Mouse (Mus musculus): ENCODE measurements around the gene Swt1. TPM values are rescaled to one million over a fixed set of nuclear protein-coding genes. Genes with fewer than 3 reads are reported as not detected.

Gene Swt1
- polyA plus RNA-seq, 1 experiment = 0.78 TPM

DNA sequence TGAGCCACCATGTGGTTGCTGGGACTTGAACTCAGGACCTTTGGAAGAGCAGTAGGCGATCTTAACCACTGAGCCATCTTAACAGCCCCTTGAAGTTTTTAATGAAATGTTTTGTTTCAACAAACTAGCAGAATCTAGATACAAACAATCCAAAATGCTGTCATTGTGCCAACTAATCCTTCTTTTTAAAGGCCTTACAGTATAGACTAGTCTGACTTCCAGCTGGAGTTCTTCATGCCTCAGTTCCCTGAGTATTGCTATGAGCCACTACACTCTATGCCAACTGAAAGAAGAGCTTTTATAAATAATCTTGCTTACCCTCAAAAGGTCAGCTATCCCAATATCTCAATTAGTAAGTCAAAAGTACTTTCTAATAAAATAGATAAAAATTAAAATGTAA, 55.4 kb downstream of the Swt1 start:
- TF ChIP-seq GATA1 (IDR thresholded peaks at IDR 0.05; ENCODE audit: low read length) = no peak

DNA sequence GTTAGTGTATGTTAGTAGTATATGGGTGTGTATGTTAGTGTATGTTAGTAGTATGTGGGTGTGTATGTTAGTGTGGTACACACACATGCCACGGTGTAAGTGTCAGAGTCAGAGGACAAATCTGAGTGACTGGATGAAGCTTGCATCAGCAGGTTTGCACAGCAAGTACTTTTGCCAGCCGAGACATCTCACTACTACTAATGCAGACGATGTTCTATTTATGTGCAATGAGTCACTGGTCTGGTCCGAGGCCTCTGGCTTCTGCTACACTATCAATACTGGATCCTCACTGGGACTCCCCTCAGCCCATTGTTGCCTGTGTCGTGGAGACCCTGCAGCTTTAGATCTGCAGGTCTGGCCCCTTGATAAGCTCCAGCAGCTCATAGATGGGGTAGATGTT, 56.7 kb downstream of the Swt1 start:
- TF ChIP-seq GATA1 (IDR thresholded peaks at IDR 0.05; ENCODE audit: low read length) = no peak

GRCm38 (mm10) chr1:151370573-151370972, 57.7 kb downstream of the Swt1 start:
- TF ChIP-seq GATA1 (IDR thresholded peaks at IDR 0.05; ENCODE audit: low read length) = no peak

- TF ChIP-seq GATA1 (IDR thresholded peaks at IDR 0.05; ENCODE audit: low read length) = no peak
These were observed 59.8 kb downstream of the Swt1 start for GRCm38 (mm10) chr1:151368444-151368843.

DNA sequence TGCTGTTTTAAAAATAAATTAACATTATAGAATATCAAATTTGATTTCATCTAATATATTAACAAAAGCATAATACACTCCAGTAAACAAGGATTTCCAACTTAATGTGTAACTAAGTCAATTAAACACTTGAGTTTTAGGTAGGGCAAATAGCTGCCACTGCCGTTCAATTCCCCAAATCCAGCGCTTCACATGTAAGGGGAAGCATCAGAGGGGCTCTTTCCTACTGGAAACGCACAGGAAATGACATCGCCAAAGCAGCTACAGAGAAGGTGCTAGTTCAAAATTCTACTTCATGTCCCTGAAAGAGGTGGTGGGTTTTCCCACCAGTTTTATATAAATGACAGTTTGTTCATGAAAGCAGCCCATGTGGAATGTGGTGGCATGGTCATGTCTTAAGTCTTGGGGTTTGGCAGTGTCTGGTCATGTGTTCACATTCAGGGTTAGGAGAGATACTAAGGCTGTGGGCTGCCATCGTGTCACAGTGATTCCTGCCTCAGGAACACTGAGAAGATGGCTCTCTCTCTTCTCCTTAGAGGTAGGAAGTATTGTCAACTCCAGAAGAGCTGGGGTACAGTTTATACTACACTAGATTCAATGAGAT, 60.4 kb downstream of the Swt1 start:
- TF ChIP-seq GATA1 (IDR thresholded peaks at IDR 0.05; ENCODE audit: low read length) = no peak

DNA sequence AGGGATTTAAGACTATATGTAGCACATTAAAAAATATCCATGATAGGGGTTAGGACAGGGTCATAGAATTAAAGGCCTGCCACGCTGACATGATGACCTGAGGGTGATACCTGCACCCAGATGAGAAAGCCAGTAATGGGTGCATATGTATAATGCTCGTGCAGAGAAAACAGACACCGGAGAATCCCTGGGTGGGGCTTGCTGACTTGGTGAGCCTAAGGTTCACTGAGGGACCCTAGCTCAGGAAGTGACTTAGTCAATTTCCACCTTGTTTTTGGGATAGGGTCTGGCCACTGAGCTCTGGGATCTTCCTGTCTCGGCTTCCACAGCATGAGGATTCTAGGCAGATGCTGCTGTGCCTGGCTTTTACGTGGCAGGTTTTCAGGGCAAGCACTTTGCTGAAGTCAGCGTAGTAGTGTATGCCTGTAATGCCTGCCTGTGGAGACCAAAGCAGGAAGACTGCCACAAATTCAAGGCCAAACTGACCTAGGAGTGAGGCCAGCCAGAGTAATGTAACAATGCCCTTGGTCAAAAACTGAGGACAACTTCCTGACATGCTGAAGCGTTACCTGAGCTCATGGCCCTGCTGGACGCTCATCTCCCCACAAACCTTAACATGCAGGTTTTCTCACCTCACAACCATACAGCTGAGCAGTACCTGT, 61.2 kb downstream of the Swt1 start:
- no peak for TF ChIP-seq GATA1 (IDR thresholded peaks at IDR 0.05; ENCODE audit: low read length)

GRCm38 (mm10) chr1:151359374-151359773, 68.9 kb downstream of the Swt1 start:
- no peak for TF ChIP-seq GATA1 (IDR thresholded peaks at IDR 0.05; ENCODE audit: low read length)

- TF ChIP-seq GATA1 (IDR thresholded peaks at IDR 0.05; ENCODE audit: low read length) = no peak
These were observed 72.3 kb downstream of the Swt1 start for GRCm38 (mm10) chr1:151355994-151356393.

GRCm38 (mm10) chr1:151352911-151353310, 75.3 kb downstream of the Swt1 start:
- no peak for TF ChIP-seq GATA1 (IDR thresholded peaks at IDR 0.05; ENCODE audit: low read length)

DNA sequence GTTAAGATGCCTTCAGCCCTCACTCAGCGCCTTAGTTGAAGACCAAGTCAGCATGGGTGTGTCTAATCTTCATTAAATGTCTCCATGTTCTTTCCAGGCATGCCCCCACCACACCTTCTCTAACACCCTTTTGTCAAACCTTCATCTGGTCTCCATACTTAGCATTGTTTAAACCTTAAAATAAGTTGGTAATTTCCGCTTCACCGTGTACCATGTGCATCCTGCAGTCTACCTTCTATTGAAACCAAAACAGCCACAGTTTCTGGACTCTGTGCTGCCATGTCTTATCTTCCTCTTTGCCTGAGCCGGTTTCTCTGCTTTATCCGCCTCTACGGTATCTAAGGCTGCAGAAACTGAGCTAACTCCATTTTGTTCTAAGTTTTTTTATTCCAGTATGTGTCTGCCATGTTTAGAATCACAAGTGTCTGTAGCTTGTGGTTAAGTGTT, 81.6 kb downstream of the Swt1 start:
- no peak for TF ChIP-seq GATA1 (IDR thresholded peaks at IDR 0.05; ENCODE audit: low read length)

DNA sequence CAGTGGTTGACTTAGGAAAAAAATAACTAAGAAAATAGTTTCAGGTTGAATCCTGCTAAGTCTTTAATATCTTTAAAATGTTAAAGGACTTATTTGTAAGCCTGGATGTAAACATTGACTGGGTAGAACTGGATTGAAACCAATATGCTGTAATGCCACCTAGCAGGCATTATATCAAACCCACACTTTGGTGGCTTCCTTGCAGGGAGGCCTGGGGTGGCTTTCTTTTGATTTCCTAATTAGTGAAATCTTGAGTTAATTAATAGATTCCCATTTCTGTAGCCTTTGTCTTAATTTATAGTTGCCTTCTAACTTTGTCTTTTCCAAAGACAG, 82.4 kb downstream of the Swt1 start:
- TF ChIP-seq GATA1 (IDR thresholded peaks at IDR 0.05; ENCODE audit: low read length) = no peak

GRCm38 (mm10) chr1:151345109-151345862, 83.0 kb downstream of the Swt1 start:
- TF ChIP-seq GATA1 (IDR thresholded peaks at IDR 0.05; ENCODE audit: low read length) = no peak

- no peak for TF ChIP-seq GATA1 (IDR thresholded peaks at IDR 0.05; ENCODE audit: low read length)
These were observed 83.8 kb downstream of the Swt1 start, which contains the start of gene Ivns1abp for GRCm38 (mm10) chr1:151344283-151345108. Ivns1abp (plus strand) TSS chr1:151344477.

- TF ChIP-seq GATA1 (IDR thresholded peaks at IDR 0.05; ENCODE audit: low read length) = no peak
These were observed 84.5 kb downstream of the Swt1 start for GRCm38 (mm10) chr1:151343571-151344282.

DNA sequence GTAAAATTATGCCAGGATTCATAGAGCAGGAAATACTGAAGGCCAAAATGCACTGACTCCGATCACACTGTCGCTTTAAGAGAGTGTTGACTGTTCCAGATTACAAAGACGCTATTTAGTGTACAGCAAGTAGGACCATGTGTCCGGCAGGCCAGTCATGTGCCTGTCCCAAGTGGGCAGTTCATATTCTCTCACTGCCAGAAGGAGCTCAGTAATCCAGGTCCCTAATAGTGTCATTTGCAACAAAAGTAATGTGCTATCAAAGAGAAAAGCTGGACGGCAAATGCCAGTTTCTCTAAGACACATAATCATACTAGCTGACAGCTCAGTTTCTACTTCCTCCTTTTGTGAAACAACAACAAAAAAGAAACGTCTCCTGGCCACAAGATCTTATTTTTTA, 85.3 kb downstream of the Swt1 start:
- no peak for TF ChIP-seq GATA1 (IDR thresholded peaks at IDR 0.05; ENCODE audit: low read length)

Measured in G1E-ER4 (cell line).